Mouse (Mus musculus): ENCODE measurements around the gene Trim43c. TPM values are rescaled to one million over a fixed set of nuclear protein-coding genes. Genes with fewer than 3 reads are reported as not detected.
"Not testable (repeated sequence)": the region's sequence is repeated elsewhere in the genome, so short reads cannot be mapped to it uniquely, and the experiment has no call there.

Gene Trim43c
- not detected in 2 replicates for polyA plus RNA-seq (2011; ENCODE audit: insufficient read depth, insufficient read length, low replicate concordance, missing spikeins)

DNA sequence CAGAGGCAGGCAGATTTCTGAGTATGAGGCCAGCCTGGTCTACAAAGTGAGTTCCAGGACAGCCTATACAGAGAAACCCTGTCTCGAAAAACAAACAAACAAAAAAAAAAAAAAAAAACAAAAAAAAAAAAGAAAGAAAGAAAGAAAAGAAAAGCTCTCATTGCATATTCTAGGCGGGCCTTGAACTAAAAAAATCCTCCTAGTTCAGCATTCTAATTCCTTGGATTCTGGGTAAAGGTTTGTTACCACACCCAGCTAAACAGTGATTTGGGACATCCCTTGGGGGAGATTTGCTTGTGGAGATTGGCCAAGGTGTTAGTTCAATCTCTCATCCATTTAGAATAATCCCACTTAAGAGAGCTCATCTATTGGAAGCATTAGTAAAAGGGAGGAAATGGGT lies at the start of gene Trim43c:
TSS of gene Trim43c (plus strand) at position 301 of the 400 bp plus-strand sequence.
- not testable (repeated sequence) for H3K27ac ChIP-seq (ENCODE audit: control insufficient read depth, insufficient read depth, low read depth, low read length, poor library complexity); H3K4me3 ChIP-seq (replicated peaks; ENCODE audit: control insufficient read depth, low read depth, low read length); H3K4me1 ChIP-seq (ENCODE audit: control insufficient read depth, insufficient read depth, low read length)
- WGBS = 72% methylated on average over 2 of the region's 2 CpGs

DNA sequence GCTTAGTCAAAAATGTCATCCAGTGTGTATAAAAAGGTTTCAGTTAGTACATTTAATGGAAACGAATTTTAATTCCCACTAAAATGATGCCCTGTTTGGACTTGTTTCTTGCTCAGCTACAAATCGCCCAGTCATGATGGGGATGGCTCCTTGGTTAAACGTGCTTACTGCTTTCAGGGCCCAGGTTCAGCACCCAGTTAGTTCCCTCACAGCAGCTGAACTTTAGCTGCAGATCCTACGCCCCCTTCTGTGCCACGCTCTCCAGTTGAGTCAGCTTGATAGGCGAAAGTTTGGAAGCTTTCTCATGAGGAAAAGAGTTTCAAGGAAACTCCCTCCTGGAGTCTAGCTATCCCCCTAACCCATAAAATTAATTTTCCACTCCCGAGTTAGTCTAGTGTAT lies 14.1 kb downstream of the Trim43c start:
- not testable (repeated sequence) for H3K27ac ChIP-seq (ENCODE audit: control insufficient read depth, insufficient read depth, low read depth, low read length, poor library complexity); H3K4me1 ChIP-seq (ENCODE audit: control insufficient read depth, insufficient read depth, low read length); H3K4me3 ChIP-seq (replicated peaks; ENCODE audit: control insufficient read depth, low read depth, low read length)
- 78% methylated on average over 7 of the region's 7 CpGs for WGBS

DNA sequence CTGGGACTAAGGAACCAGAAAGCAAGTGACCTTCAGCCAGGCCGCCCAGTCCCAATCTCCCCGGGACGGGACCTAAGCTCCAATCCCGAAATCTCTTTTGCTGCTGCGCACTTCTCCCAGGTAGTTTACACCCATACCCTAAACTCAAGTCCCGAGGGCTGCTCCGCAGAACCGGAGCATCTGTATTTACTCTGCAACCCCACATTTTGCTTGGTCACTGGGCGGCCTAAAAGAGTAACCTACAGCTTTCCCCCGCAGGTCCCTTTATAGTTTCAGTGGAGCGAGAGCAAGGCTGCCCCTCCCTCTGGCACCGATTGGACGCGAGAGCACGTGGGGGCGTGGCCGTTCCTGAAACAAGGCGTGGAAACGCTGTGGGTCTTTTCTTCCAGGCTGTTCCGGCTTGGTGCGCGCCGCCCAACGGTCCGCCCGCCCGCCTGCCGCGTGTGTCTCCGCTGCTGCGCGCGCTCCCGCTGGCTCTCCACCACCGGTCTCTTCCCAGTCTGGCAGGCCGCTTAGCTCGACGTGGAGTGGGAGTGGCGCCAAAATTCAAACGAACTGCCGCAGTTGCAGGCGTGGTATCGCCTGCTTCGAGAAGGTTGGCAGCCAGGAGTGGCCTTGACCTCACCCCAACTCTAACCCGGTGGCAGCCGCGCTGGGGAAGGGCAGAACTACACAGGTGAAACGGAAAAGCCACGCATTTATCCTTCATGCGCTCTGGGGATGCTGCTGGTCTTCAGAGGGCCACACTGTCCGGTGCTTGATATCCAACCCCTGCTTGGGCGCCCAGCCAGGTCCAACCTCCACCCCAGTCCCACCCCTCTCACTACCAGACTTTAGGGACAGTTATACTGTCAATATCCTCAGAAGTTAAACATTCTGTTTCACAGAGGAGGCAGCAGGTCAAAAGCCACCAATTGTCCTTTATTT lies 19.9 kb downstream of the Trim43c start:
- Histone ChIP-seq H3K4me3 (replicated peaks; ENCODE audit: control insufficient read depth, low read depth, low read length) (peak overlapping the region; percentile 34), H3K27ac (ENCODE audit: control insufficient read depth, insufficient read depth, low read depth, low read length, poor library complexity) (peak overlapping the region; percentile 83)
- not testable (repeated sequence) for H3K4me1 ChIP-seq (ENCODE audit: control insufficient read depth, insufficient read depth, low read length)
- 2% methylated on average over 52 of the region's 52 CpGs for WGBS

Other genes with a start within 250 kb of the Trim43c start
- 20.9 and 33.5 TPM in 2 replicates for gene Mthfsl, start 118.9 kb upstream of the Trim43c start, polyA plus RNA-seq (2011; ENCODE audit: insufficient read depth, insufficient read length, low replicate concordance, missing spikeins)
- gene Bcl2a1d, start 107.2 kb upstream of the Trim43c start, polyA plus RNA-seq (2011; ENCODE audit: insufficient read depth, insufficient read length, low replicate concordance, missing spikeins) = 3.2 TPM in 1 of 2 replicates, not detected in the other
- 6.3 TPM in 1 of 2 replicates, not detected in the other for gene Bcl2a1a, start 117.7 kb downstream of the Trim43c start, polyA plus RNA-seq (2011; ENCODE audit: insufficient read depth, insufficient read length, low replicate concordance, missing spikeins)